Mouse (Mus musculus): ENCODE measurements at regions not wholly inside any gene's neighbourhood (a gene's known extent, or its start where the extent isn't known, plus 50 kb on each side); places are given as distances from the start of the nearest gene placed in this dataset.

- no peak for TF ChIP-seq POLR2A (IDR thresholded peaks at IDR 0.05; ENCODE audit: extremely low read depth, insufficient read depth, low read length)
- TF ChIP-seq CTCF (IDR thresholded peaks at IDR 0.05; ENCODE audit: extremely low read depth, insufficient read depth, low read length): no peak
These were observed 81.2 kb upstream of the Cnksr3 start for GRCm38 (mm10) chr10:7293203-7293602.
